Mouse (Mus musculus): ENCODE results near the gene Aunip. TPM values are rescaled to one million over a fixed set of nuclear protein-coding genes. Genes with fewer than 3 reads are reported as not detected.

The Aunip gene
- polyA plus RNA-seq (2012; rRNA removed; ENCODE audit: low replicate concordance) = 0.20 TPM in 1 of 2 replicates, not detected in the other

DNA sequence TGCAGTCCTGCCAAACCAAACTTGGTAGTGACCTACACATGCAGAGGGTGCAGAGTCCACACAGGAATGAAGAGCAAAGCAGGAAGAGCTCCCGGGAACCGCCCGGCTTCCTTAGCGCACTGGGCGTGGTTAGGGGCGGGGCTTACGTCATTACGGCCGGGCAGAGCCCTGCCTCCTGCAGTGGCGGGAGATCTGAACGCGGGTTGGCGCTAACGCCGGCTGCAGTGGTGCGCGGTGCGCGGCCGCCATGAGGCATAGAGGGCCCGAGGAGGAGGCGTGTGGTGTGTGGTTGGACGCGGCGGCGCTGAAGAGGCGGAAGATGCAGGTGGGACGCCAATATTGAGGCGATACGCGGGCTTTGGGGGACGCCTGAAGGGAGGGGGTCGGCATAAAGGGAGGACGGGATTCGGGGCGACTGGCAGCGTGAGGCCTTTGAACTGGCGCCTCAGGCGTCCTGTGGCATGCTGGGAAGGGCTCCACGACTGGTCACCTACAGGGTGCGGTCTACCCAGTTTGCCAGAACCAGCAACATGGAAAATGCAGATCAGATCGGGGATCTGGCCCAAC is at the start of gene Aunip:
Gene Aunip, plus strand, starts transcription at position 155 of the 567 bp plus-strand sequence.

GRCm38 (mm10) chr4:134468215-134468575 is 42.6 kb upstream of the Aunip start, which contains the start of gene Stmn1:
Gene Stmn1, plus strand, starts transcription at chr4:134468320.

DNA sequence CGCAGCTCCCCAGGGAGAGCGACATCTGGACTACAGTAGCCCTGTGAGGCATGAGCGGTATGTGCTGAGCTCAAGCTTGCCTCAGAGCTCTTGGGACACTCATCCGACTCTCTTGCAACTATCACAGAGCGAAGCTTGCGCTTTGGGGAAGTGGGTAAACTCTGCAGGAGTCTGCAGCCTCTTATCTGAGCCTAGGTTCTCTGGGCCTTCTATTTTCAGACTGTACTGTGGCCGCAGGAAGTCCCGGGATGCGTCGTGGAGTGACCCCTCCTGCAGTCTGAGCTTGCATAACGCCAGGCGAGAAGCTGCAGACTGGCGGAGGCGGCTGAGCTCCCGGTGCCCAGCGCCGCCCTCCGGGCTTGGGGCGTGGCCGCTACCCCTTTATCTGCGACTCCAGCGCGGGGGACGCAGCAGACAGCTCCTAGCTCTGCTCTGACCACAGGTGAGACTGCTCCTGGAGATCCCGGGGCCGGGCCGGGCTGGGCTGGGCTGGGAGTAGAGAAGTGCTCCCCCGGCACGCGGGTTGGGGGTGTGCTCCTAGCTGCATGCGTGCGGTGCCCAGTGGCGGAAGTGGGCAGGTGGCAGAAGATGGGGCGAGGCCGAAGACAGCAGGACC is 14.1 kb upstream of the Aunip start, which contains the start of gene Paqr7:
Gene Paqr7, plus strand, starts transcription at position 103 of the 616 bp plus-strand sequence.

GRCm38 (mm10) chr4:134534932-134535786 is 24.4 kb downstream of the Aunip start, which contains the start of gene Mtfr1l:
Gene Mtfr1l, minus strand, starts transcription at chr4:134535387.

GRCm38 (mm10) chr4:134551494-134552316 is 40.9 kb downstream of the Aunip start, which contains the start of gene Selenon:
Gene Selenon, minus strand, starts transcription at chr4:134552166.

Other genes starting within 250 kb of the Aunip start
- 2.0 and 6.4 TPM in 2 replicates for gene Pdik1l, start 223.1 kb upstream of the Aunip start, polyA plus RNA-seq (2012; rRNA removed; ENCODE audit: low replicate concordance)
- 0.13 and 27.2 TPM in 2 replicates for gene Trim63, start 195.9 kb upstream of the Aunip start, polyA plus RNA-seq (2012; rRNA removed; ENCODE audit: low replicate concordance)
- gene Slc30a2, start 167.8 kb upstream of the Aunip start, polyA plus RNA-seq (2012; rRNA removed; ENCODE audit: low replicate concordance) = 0.26 and 0.50 TPM in 2 replicates
- gene Extl1, start 127.1 kb upstream of the Aunip start, polyA plus RNA-seq (2012; rRNA removed; ENCODE audit: low replicate concordance) = 9.2 and 11.4 TPM in 2 replicates
- 14.5 and 17.4 TPM in 2 replicates for gene Pafah2, start 114.7 kb upstream of the Aunip start, polyA plus RNA-seq (2012; rRNA removed; ENCODE audit: low replicate concordance)
- gene Stmn1, start 42.7 kb upstream of the Aunip start, polyA plus RNA-seq (2012; rRNA removed; ENCODE audit: low replicate concordance) = 2.8 and 3.4 TPM in 2 replicates
- 39.4 and 59.7 TPM in 2 replicates for gene Paqr7, start 14.3 kb upstream of the Aunip start, polyA plus RNA-seq (2012; rRNA removed; ENCODE audit: low replicate concordance)
- gene Mtfr1l, start 24.4 kb downstream of the Aunip start, polyA plus RNA-seq (2012; rRNA removed; ENCODE audit: low replicate concordance) = 92.8 and 131 TPM in 2 replicates
- 33.8 and 40.6 TPM in 2 replicates for gene Selenon, start 41.2 kb downstream of the Aunip start, polyA plus RNA-seq (2012; rRNA removed; ENCODE audit: low replicate concordance)
- 8.3 and 14.5 TPM in 2 replicates for gene Man1c1, start 193.3 kb downstream of the Aunip start, polyA plus RNA-seq (2012; rRNA removed; ENCODE audit: low replicate concordance)